Mouse (Mus musculus) heart, adult 2 months (tissue): Measurements from ENCODE around the gene Calm4.

Experiments used
- CTCF ChIP-seq: fragments of 200-600 bp; IDR thresholded peaks from 2 replicates; pipeline ENCODE4 v1.8.1; 2022; ENCODE audit warnings: antibody characterized with exemption, mild to moderate bottlenecking, moderate library complexity
- EP300 ChIP-seq: fragments of 200-500 bp; IDR thresholded peaks from 2 replicates; pipeline ENCODE4 v1.6.1; 2011; ENCODE audit warnings: low read depth, low read length, control low read depth; ENCODE audit not compliant: insufficient read depth
- POLR2A ChIP-seq: fragments of 200-500 bp; IDR thresholded peaks from 2 replicates; pipeline ENCODE4 v1.6.1; 2011; ENCODE audit warnings: mild to moderate bottlenecking, low read depth, low read length, control low read depth; ENCODE audit not compliant: insufficient read depth

GRCm38 (mm10) chr13:3861251-3861650 is 23.7 kb downstream of the Calm4 start:
- TF ChIP-seq CTCF: no peak
- TF ChIP-seq POLR2A: no peak
- TF ChIP-seq EP300: no peak
